ENCODE assay signal across 34 mouse cellular contexts in genomic region chr2:38714324-38714723, GRCm38 (mm10). TPM values are rescaled to one million over a fixed set of nuclear protein-coding genes. Genes with fewer than 3 reads are reported as not detected.
A peak's percentile ranks its signal among the peaks of the same experiment; 100 is the strongest.
DNase-seq lines count a peak whose midpoint lies in the region; ATAC-seq and TF ChIP-seq lines count a peak whose summit lies in the region.
"Had no signal": no experiment of that assay in that cellular context is flagged by ENCODE, and none has a peak within 500 bp of the region (broad histone marks: within the 10 kb centered on the region; RNA-seq: fewer than 3 reads in every experiment).

Gene Nr5a1 (minus strand): TSS chr2:38714542.

- H3K4me2 ChIP-seq in forebrain, embryonic 13.5 days = no peak within 1 kb of the TSS
- no peak within 1 kb of the TSS for H3K4me2 ChIP-seq in midbrain, postnatal 0 days (ENCODE audit: low read depth, low read length, poor library complexity, severe bottlenecking)
- H3K4me2 ChIP-seq: embryonic facial prominence, embryonic 15.5 days; forebrain, embryonic 12.5 days; heart, embryonic 11.5 days; hindbrain, embryonic 12.5 days; limb, embryonic 15.5 days; liver, embryonic 13.5 days had no signal

- no peak for ATAC-seq in forebrain, embryonic 13.5 days
- ATAC-seq in midbrain, postnatal 0 days (ENCODE audit: low FRiP score) = no peak
- ATAC-seq: intestine, embryonic 16.5 days; lung, postnatal 0 days had no signal

- TF ChIP-seq CTCF in testis, adult 2 months (IDR thresholded peaks at IDR 0.05; ENCODE audit: control insufficient read depth, insufficient read depth, insufficient replicate concordance, low read depth, low read length) = no peak
- TF ChIP-seq CTCF in midbrain, postnatal 0 days (IDR thresholded peaks at IDR 0.05) = no peak

- peak; percentile 54 for DNase-seq in 416B (ENCODE audit: low read depth)
- DNase-seq in adrenal gland, adult (ENCODE audit: inconsistent age in 2 of 2, low spot score in 1 of 2) = peak; percentile 90 to 95
- DNase-seq in adrenal gland, postnatal 14 days = peak; percentile 92
- no peak for DNase-seq in cerebellum, adult 11-12 months
- no peak for DNase-seq in midbrain, postnatal 0 days (ENCODE audit: low spot score)
- DNase-seq: cerebellum, adult 2 months; cerebellum, postnatal 25 days; gastrocnemius, postnatal 36 days; heart, adult 18-20 months; heart, postnatal 36 days; kidney, adult 8-10 months; kidney, postnatal 10 days; layer of hippocampus, adult 9-11 months; liver, embryonic 13.5 days; lung, adult 18-20 months; midbrain, embryonic 14.5 days; right cerebral cortex, postnatal 25 days; spleen, adult 18-20 months; thymus, postnatal 25 days had no signal

- H3K27me3 ChIP-seq in testis, adult 2 months (ENCODE audit: control insufficient read depth, insufficient read depth, low read length) = no peaks in the 10 kb centered on the region; the same call in 1 of the 2 replicates
- peaks cover 70% of the 10 kb centered on the region for H3K27me3 ChIP-seq in forebrain, embryonic 13.5 days
- peaks cover 24% of the 10 kb centered on the region; the same call in 1 of the 2 replicates for H3K27me3 ChIP-seq in midbrain, postnatal 0 days (ENCODE audit: insufficient read depth, low read length)

- H3K36me3 ChIP-seq in testis, adult 2 months (ENCODE audit: control insufficient read depth, insufficient read depth, low read length) = no peaks in the 10 kb centered on the region
- no peaks in the 10 kb centered on the region for H3K36me3 ChIP-seq in forebrain, embryonic 13.5 days (ENCODE audit: poor library complexity, severe bottlenecking)
- no peaks in the 10 kb centered on the region for H3K36me3 ChIP-seq in midbrain, postnatal 0 days (ENCODE audit: insufficient read depth, low read length)
- H3K36me3 ChIP-seq: embryonic facial prominence, embryonic 10.5 days; embryonic facial prominence, embryonic 15.5 days; forebrain, embryonic 12.5 days; G1E; hindbrain, embryonic 12.5 days; limb, embryonic 10.5 days; limb, embryonic 15.5 days; liver, embryonic 13.5 days had no signal

- peak within 1 kb of the TSS; percentile 76 for H3K27ac ChIP-seq in testis, adult 2 months (ENCODE audit: control insufficient read depth, insufficient read depth, low read depth, low read length)
- no peak within 1 kb of the TSS for H3K27ac ChIP-seq in forebrain, embryonic 13.5 days
- no peak within 1 kb of the TSS for H3K27ac ChIP-seq in midbrain, postnatal 0 days (ENCODE audit: low read depth, low read length)
- H3K27ac ChIP-seq: embryonic facial prominence, embryonic 10.5 days; embryonic facial prominence, embryonic 15.5 days; forebrain, embryonic 12.5 days; hindbrain, embryonic 12.5 days; limb, embryonic 10.5 days; limb, embryonic 15.5 days; liver, embryonic 13.5 days; macrophage had no signal

- peak; percentile 52; the same call in 1 of the 2 replicates for TF ChIP-seq POLR2A in testis, adult 2 months (IDR thresholded peaks at IDR 0.05; ENCODE audit: control insufficient read depth, low read depth, low read length)

- H3K9me3 ChIP-seq in forebrain, embryonic 13.5 days (replicated peaks) = no peaks in the 10 kb centered on the region
- no peaks in the 10 kb centered on the region for H3K9me3 ChIP-seq in midbrain, postnatal 0 days (ENCODE audit: low read length)
- H3K9me3 ChIP-seq: embryonic facial prominence, embryonic 10.5 days; embryonic facial prominence, embryonic 15.5 days; forebrain, embryonic 12.5 days; hindbrain, embryonic 12.5 days; limb, embryonic 10.5 days; limb, embryonic 15.5 days; liver, embryonic 13.5 days had no signal

- peak within 1 kb of the TSS; percentile 73 for H3K4me3 ChIP-seq in testis, adult 2 months (ENCODE audit: control insufficient read depth, low read depth, low read length)
- H3K4me3 ChIP-seq in forebrain, embryonic 13.5 days = no peak within 1 kb of the TSS
- H3K4me3 ChIP-seq in midbrain, postnatal 0 days (ENCODE audit: low read depth, low read length) = no peak within 1 kb of the TSS
- H3K4me3 ChIP-seq: embryonic facial prominence, embryonic 10.5 days; embryonic facial prominence, embryonic 15.5 days; forebrain, embryonic 12.5 days; hindbrain, embryonic 12.5 days; limb, embryonic 10.5 days; limb, embryonic 15.5 days; liver, embryonic 13.5 days had no signal

- peaks cover 26% of the 10 kb centered on the region for H3K4me1 ChIP-seq in testis, adult 2 months (ENCODE audit: control insufficient read depth, insufficient read depth, low read length)
- H3K4me1 ChIP-seq in forebrain, embryonic 13.5 days = peaks cover 21% of the 10 kb centered on the region
- peaks cover 4% of the 10 kb centered on the region; the same call in 1 of the 2 replicates for H3K4me1 ChIP-seq in midbrain, postnatal 0 days (ENCODE audit: insufficient read depth, low read length)

- no peak within 1 kb of the TSS for H3K9ac ChIP-seq in forebrain, embryonic 13.5 days
- H3K9ac ChIP-seq in midbrain, postnatal 0 days (replicated peaks; ENCODE audit: low read length, poor library complexity, severe bottlenecking) = no peak within 1 kb of the TSS
- H3K9ac ChIP-seq: embryonic facial prominence, embryonic 15.5 days; forebrain, embryonic 12.5 days; hindbrain, embryonic 12.5 days; limb, embryonic 15.5 days; liver, embryonic 13.5 days had no signal

- WGBS in forebrain, embryonic 13.5 days = 84% methylated on average over 13 of the region's 13 CpGs
- 96% methylated on average over 13 of the region's 13 CpGs for WGBS in midbrain, postnatal 0 days

RNA-seq across cellular contexts. Expression of gene Nr5a1, which starts in this region (rescaled TPM):
- total RNA-seq in adrenal gland, postnatal 14 days (2021) = 372 and 416 TPM in 2 replicates
- 21.2 and 25.3 TPM in 2 replicates for polyA plus RNA-seq in testis, adult 2 months (2012; rRNA removed)
- polyA plus RNA-seq in forebrain, embryonic 13.5 days (2015; fragmentation: Nextera tagmentation; extraction: Ambion mirVana) = 1.4 and 2.4 TPM in 2 replicates
- 0.11 and 0.61 TPM in 2 replicates for total RNA-seq in midbrain, postnatal 0 days (2014; rRNA removed)
- 1.2 and 2.1 TPM in 2 replicates for polyA plus RNA-seq in midbrain, postnatal 0 days (2015; fragmentation: Nextera tagmentation; extraction: Ambion mirVana)
- total RNA-seq: gastrocnemius, postnatal 36 days; heart, adult 18-20 months; heart, postnatal 36 days; left cerebral cortex, postnatal 10 days had no signal
- polyA plus RNA-seq: cerebellum, adult 2 months; heart, embryonic 11.5 days; heart, embryonic 16.5 days; limb, embryonic 10.5 days; liver, embryonic 13.5 days; macrophage; midbrain, embryonic 14.5 days had no signal

Comparison
In these comparisons a context has a peak if more than half of its experiments do, and no peak if none do; other contexts are left out.
1. RNA of gene Nr5a1 (total RNA-seq): 372 to 416 TPM in adrenal gland, postnatal 14 days; 0.11 to 0.61 TPM in midbrain, postnatal 0 days; every median in the first group is over 100 times any median in the second.
2. DNase-seq: peak in 416B (single experiment), adrenal gland, adult (2 of 2) and adrenal gland, postnatal 14 days (single experiment); none in cerebellum, adult 11-12 months (single experiment) and midbrain, postnatal 0 days (single experiment).